Mouse (Mus musculus) frontal cortex, postnatal 25 days (tissue): ENCODE results near the gene Gm20924.
"Not testable (repeated sequence)": the region's sequence is repeated elsewhere in the genome, so short reads cannot be mapped to it uniquely, and the experiment has no call there.

ENCODE experiments used
- DNase-seq, 2 experiments: peaks; one replicate each; pipeline ENCODE4 v3.0.0; 2022; ENCODE audit warnings: low spot score in 2 of 2

Gm20924 gene

DNA sequence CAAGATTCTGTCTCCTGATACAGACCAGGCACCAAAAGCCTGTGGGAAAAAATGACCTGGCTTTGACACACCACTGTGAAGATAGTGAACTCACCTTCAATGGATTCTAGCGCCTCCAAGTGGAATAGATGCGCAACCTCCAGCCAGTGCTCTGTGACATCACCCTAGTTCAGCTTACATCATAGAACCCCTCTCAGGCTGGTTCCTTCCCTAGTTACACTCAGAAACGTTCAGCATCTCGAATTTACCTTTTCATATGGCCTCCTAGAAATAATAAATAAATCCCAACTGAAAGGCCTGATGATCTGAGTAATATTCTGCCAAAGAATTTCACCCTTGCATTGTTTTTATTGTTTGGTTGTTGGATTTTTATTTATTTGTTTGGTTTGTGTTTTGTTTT lies at the start of gene Gm20924:
TSS of gene Gm20924 (minus strand) at position 101 of the 400 bp plus-strand sequence.
- DNase-seq = not testable (repeated sequence)
